Mouse (Mus musculus): ENCODE measurements at regions not wholly inside any gene's neighbourhood (a gene's known extent, or its start where the extent isn't known, plus 50 kb on each side); places are given as distances from the start of the nearest gene placed in this dataset.

- no peak for DNase-seq (ENCODE audit: low read depth)
Measured at GRCm38 (mm10) chr3:143411655-143412054, 529.9 kb upstream of the Pkn2 start.

DNA sequence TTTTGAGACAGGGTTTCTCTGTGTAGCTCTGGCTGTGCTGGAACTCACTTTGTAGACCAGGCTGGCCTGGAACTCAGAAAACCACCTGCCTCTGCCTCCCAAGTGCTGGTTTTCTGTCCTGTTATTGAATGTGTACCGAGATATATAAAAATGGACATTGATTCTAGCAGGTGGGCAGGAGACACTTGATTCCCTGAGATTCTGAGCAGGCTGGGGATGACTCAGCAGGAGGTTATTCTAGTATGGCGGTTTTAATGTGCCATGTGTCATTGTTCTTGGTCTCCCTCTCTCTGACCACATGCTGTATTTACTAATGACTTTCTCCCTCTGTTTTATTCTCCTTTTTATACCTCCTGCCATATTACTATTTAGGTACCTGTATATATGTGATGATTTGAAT is 517.2 kb upstream of the Pkn2 start:
- DNase-seq (ENCODE audit: low read depth), result no peak

- DNase-seq (ENCODE audit: low read depth), result no peak
Measured at GRCm38 (mm10) chr3:143384357-143384756, 502.6 kb upstream of the Pkn2 start.

DNA sequence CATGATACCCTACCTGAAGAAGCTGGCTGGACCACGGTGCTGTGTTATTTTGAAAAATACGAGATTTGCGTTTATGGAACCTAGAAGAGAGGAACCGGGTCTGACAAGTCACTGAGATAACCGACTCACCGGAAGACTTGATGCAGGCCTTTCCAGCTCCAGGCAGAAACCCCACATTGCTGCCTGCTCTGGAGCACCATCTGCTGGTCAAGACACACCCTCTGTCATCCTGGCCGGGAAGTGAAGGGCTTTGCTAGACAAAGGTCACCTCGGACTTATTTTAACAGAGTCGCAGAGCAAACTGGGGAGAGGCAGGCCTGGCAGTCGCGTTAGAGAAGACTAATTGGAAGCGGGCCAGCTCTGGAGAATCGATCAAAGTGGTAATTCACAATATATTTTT is 497.4 kb upstream of the Pkn2 start:
- DNase-seq (ENCODE audit: low read depth), result peak; percentile 33

DNA sequence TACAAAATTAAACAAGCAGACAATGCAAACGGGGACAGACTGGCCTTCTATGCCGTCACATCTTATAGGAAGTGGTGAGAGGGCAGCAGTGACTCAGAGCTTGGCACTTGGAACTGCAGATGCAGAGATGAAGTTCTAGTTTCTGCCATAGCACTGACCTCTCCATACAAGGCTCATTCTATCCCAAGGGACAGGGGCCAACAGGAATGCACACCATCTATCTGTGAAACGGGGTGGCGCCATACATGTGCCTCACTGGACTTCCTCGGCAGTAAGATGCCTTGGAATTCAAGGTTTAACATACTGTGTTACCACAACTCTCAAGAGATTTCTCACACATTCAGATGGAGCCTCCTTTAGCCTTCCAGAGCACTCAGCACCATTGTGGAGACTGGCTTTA is 495.6 kb upstream of the Pkn2 start:
- DNase-seq (ENCODE audit: low read depth), result no peak

DNA sequence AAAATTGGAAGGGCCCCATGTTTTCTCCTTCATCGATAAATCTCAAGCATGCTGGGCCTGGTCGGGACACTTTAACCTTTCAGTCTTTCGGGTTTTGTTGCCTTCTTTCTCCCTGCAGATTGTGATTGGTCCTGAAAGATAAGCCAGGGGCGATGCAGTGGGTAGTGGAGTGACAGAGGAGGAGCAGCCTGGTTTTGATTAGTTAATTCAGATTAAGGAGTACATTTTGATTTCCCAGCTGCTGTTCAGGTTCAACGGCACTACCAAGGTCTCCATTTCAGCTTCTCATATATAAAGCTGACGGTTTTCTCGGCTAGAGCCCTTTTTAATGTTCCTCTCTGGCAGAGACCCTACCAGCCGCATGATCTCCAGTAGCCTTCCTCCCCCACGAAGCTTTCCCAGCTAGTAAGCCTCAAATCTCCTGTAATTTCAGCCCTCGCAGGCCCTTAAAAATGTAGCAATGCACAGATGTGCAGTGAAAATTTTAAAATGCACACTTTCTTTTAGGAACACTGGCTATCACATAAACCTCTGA is 493.8 kb upstream of the Pkn2 start:
- DNase-seq (ENCODE audit: low read depth), result no peak

DNA sequence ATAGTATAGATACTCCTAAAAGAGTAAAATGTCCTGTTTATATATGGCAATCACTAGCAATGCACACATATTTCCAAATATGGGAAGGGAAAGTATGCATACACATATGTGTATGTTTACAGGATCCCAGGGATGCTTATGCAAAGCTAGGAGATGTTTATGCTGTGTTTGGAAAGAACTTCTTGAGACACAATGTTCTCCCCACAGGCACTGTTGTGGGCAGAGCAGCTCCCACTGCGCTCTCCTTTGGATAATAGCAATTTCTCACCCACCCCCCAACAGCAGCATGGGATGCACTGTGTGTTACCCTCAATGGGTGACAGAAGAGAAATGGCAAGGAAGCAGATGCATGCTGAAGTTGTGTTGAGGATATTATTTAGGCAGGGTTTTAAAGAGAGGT is 491.7 kb upstream of the Pkn2 start:
- DNase-seq (ENCODE audit: low read depth), result no peak

GRCm38 (mm10) chr3:143369002-143369401 is 487.2 kb upstream of the Pkn2 start:
- no peak for DNase-seq (ENCODE audit: low read depth)

GRCm38 (mm10) chr3:143340032-143340431 is 458.2 kb upstream of the Pkn2 start:
- DNase-seq (ENCODE audit: low read depth), result no peak

DNA sequence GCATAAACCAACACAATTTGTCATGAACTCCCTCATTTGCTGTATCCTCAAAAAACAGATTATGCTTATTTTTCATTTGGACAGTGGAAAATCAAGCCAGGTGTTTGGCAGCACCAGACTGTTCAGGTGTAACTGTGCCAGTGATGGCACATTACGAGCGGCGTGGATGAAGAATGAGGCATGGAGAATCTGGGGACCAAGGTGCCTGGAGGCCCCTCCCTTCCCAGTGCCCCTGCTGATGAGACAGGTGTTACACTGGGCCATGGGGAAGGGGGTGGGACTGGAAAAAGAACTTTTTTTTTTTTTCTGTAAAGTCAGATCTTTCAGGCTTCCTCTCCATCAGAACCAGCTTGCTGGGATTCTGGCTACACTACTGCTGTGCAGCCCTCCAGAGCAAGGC is 451.5 kb upstream of the Pkn2 start:
- no peak for DNase-seq (ENCODE audit: low read depth)

- no peak for DNase-seq (ENCODE audit: low read depth)
Measured at GRCm38 (mm10) chr3:143328521-143328920, 446.7 kb upstream of the Pkn2 start.

DNA sequence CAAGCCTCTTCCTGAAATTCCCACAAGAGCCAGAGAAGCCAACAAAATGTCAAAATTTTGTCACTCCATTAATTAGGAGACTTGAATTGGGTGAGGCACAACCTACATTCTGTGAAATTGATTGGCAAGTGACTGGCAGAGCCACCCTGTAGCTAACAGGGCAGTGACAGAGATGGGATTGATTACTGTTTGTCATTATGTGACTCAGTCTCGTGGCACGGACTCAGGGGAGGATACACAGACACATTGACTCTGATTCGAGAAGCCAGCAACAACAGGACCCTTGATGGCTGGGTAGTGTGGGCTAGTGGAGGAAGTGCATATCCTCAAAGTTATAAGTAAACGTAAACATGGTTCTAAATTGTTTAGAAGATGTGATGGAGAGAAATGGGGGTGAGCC is 445.8 kb upstream of the Pkn2 start:
- DNase-seq (ENCODE audit: low read depth), result no peak

GRCm38 (mm10) chr3:143316457-143316856 is 434.7 kb upstream of the Pkn2 start:
- no peak for DNase-seq (ENCODE audit: low read depth)

- no peak for DNase-seq (ENCODE audit: low read depth)
Measured at GRCm38 (mm10) chr3:143291793-143292192, 410.0 kb upstream of the Pkn2 start.

- DNase-seq (ENCODE audit: low read depth), result no peak
Measured at GRCm38 (mm10) chr3:143264132-143264531, 382.3 kb upstream of the Pkn2 start.

DNA sequence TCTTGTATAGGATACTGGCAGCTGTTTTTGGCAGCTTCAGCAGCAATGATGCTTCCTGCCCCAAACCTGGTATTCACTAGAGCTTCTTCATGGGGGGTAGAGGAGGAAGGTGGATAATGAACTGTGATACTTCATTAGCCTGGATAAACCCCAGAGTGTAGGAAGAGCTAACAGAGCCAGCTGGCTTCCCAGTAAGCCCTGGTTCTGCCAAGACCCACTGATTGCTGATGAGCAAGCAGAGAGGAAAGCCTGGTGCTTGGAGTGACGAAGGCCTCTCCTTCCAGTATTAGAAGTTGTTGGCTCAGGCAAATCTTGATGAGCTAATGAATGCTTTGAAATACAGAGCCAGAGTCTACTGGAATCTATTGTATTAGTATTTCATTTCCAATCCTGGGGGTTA is 370.8 kb upstream of the Pkn2 start:
- no peak for DNase-seq (ENCODE audit: low read depth)

GRCm38 (mm10) chr3:143252008-143252407 is 370.2 kb upstream of the Pkn2 start:
- no peak for DNase-seq (ENCODE audit: low read depth)

- no peak for DNase-seq (ENCODE audit: low read depth)
Measured at GRCm38 (mm10) chr3:143242691-143243090, 360.9 kb upstream of the Pkn2 start.

- no peak for DNase-seq (ENCODE audit: low read depth)
Measured at GRCm38 (mm10) chr3:143240545-143241383, 359.0 kb upstream of the Pkn2 start.

DNA sequence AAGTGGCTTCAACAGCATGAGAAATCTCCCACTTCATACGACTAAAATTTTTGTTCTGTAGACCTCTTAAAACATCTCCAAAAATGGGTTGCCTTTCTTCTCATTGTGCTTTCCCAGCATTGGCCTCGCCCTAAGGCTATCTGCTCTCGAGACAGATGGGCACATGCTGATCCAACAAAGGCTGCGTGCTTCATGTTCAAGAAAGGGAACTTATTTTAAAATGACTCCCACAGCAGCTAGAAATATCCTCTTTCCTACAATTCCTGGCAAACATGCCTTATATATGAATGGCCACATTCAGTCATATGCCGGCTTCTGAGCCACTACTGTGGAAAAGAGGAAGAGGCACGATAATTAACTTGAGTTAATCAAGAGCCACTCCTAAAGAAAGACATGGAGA is 356.7 kb upstream of the Pkn2 start:
- no peak for DNase-seq (ENCODE audit: low read depth)

- DNase-seq (ENCODE audit: low read depth), result no peak
Measured at GRCm38 (mm10) chr3:143223999-143224729, 342.4 kb upstream of the Pkn2 start.

DNA sequence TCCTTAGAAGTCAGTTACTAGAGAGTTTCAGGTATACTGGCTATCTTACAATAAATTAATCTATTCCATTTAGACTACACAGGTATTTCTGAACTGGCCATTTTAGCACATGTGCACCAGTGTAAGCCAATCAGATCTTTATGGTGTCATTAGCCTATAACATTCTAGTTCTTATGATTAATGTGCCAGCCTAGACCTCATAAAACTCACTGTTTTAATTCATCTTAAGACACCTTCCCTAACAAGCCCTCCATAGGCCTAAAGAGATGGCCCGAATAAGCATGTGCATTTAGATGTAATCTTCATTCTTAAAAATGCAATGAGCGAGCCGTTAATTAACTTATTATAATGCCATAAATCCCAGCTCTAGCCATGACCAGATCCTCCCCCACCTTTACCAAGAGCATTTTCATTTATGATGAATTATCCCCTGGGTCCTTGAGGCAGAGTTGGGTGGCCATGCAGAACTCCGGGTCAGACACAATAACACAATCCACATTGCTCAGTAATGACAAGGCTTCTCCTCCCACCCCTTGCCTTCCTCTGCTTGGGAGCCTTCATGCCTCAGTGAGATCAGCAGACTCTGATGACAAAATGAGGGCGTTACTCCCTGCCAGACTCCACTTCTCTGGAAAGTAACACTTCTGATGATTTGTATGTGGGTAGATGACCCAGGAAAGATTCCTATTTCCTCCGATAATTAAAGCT is 311.6 kb upstream of the Pkn2 start:
- DNase-seq (ENCODE audit: low read depth), result no peak

- DNase-seq (ENCODE audit: low read depth), result no peak
Measured at GRCm38 (mm10) chr3:143188931-143189330, 307.1 kb upstream of the Pkn2 start.

Data from c-Kit-positive CD71-negative TER-119-negative erythroid progenitor cells, embryonic 14.5 days (primary cell).